Mouse (Mus musculus) MN1 (cell line): ENCODE data around the gene Folh1.
"Not testable (repeated sequence)": the region's sequence is repeated elsewhere in the genome, so short reads cannot be mapped to it uniquely, and the experiment has no call there.

ENCODE experiments used
- DNase-seq: peaks from one replicate; pipeline ENCODE4 v3.0.0-alpha.2; 2016; ENCODE audit warnings: low spot score

The Folh1 gene

DNA sequence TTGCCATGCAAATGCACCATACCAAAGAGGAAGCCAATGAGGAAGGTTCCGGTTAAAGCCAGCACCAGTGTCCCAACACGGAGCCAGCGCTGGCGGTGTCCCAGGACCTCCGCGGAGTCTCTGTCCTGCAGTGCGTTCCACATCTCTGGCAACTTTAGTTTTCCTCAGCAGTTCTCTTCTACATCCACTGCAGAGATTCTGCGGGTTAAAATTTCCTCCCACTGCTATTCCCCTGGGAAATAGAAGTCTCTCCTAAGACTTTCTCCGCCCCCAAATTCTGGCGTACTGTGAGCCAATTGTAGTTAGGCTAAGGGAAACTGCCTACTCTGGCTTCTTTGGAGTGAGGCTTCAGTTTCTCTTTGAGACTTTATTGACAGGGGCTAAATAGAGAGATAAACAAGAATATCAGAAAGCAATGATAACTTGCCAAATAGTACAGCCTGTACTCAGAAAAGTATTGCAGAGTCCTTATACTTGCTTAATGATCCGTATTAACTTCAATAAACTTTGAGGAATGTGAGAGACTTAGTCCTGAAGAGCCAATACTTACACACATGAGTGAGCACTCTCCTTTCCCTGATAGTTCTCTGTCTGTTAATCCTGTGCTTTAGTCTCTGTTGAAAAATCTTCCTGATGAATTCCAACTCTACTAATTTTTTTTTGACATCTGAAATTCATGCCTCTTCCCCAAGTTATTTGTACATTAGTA, at the start of gene Folh1:
Folh1 (minus strand) TSS at position 327 of the 709 bp plus-strand sequence.
- DNase-seq: no peak

GRCm38 (mm10) chr7:86816466-86816865, 40.7 kb upstream of the Folh1 start:
- DNase-seq: no peak

GRCm38 (mm10) chr7:86815716-86816115, 40.0 kb upstream of the Folh1 start:
- not testable (repeated sequence) for DNase-seq

DNA sequence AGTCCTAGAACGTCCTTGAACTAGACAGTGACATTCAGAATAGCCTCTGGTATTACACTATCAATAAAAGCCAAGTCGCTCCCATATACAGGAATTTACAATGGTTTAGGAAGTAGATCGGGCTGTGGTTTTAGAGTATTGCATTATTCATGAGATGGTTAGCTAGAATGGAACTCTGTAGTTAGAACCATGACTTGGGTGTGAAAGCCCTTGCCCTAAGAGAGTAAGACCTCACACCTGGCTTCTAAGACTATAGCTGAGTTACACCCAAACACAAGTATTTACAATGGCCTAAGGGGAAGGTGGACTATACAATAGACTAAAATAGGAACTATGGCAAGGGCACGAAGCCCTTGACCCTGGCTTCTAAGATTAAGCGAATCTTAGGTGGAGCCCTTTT, 39.5 kb upstream of the Folh1 start:
- not testable (repeated sequence) for DNase-seq

DNA sequence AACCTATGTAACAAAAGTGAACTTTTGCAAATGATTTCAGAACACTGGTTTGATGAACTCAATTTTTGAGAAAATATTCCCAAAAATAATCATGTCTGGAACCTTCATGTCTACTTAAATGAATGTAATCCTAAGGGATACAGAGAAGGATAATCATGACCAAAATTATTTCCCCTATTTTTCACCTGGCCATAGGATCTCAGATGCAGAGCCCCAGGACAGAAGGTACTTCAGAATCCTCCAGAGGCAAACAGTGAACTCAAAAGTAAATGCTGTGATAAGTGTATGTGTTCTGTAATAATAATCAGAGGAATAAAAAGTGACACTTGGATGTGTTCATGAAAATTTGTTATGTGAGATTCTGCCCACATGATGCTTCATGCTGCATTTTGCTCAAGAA, 19.0 kb upstream of the Folh1 start, which contains the start of gene Vmn2r77:
Vmn2r77 (plus strand) TSS at position 301 of the 400 bp plus-strand sequence.
- DNase-seq: no peak

DNA sequence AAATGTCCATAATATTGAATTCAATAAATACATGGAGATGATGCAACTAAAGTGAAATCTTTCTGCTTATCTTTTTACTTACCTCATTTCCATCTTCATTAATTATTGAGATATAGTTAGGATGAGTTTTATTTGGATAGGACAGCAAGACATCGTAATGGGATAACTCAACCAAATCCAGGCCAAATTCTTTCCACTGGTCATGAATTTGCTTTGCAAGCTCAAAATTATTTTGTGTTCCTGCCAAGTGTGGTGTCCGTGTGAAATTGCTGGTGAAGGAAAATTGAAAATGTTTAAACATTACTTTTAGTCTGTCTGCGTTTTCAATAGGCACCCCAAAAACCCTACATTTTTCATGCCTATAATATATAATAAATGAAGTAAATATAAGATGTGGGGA, 4.1 kb downstream of the Folh1 start:
- DNase-seq: no peak

- DNase-seq: no peak
These were observed 11.1 kb downstream of the Folh1 start for GRCm38 (mm10) chr7:86764628-86765027.

- DNase-seq: no peak
These were observed 15.0 kb downstream of the Folh1 start for GRCm38 (mm10) chr7:86760751-86761150.

DNA sequence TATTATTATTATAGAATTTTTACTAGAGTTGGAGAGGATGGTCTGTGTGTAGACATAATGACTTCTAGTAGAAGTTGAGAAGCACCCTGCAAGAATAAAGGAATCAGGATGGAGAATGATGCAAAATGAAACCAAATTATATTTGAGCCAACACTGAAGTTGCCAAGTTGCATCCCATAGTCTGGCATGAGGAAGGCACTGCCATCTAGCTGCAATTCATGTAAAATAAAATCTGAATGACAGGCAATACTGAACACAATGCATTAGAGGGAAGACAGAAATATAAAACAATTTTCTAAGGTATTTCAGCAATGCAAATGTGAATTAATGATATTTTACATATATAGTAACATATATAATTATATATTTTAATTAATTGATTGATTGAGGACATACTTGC, 50.7 kb downstream of the Folh1 start:
- no peak for DNase-seq

- DNase-seq: no peak
These were observed 87.7 kb downstream of the Folh1 start, which contains the start of gene Olfr292 for GRCm38 (mm10) chr7:86688030-86688429. Olfr292 (plus strand) TSS chr7:86688330.
